Mouse (Mus musculus) megakaryocyte, adult 5-6 weeks (primary cell): ENCODE results near the gene Psapl1. TPM values are rescaled to one million over a fixed set of nuclear protein-coding genes. Genes with fewer than 3 reads are reported as not detected.

ENCODE experiments used
- ATAC-seq: 2 replicates; pipeline ENCODE4 v1.8.0; 2016; ENCODE audit warnings: mild to moderate bottlenecking, inconsistent platforms; ENCODE audit not compliant: poor library complexity, severe bottlenecking
- total RNA-seq, 2 experiments: library from RNA; stranded (forward) in 1 of 2; stranded (reverse) in 1 of 2; fragments of 153-499, 151-499 nt in 1 of 2; fragments of 221-1000, 200-1000 nt in 1 of 2; gene quantifications; 2 replicates each; pipeline versions ENCODE4 v1.2.3 to v1.2.4; 2015 to 2017

Psapl1 gene
- total RNA-seq (2015) (not detected in 2 replicates), total RNA-seq (2017) (not detected in 2 replicates)

DNA sequence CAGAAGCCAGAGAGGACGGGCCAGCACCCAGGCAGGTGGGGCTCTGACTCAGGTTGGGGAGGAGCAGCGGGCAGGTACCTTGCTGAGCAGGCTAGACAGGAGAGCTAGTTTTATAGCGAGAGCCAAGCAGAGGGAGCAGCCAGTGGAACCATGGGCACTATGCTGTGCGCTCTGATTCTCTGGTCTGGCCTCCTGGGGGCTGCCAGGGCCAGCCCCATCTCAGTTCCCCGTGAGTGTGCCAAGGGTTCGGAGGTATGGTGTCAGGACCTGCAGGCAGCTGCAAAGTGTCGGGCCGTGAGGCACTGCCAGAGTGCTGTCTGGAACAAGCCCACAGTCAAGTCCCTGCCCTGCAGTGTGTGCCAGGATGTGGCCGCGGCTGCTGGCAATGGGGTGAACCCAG, at the start of gene Psapl1:
Gene Psapl1 (plus strand): TSS at position 106 of the 400 bp plus-strand sequence.
- no peak for ATAC-seq

DNA sequence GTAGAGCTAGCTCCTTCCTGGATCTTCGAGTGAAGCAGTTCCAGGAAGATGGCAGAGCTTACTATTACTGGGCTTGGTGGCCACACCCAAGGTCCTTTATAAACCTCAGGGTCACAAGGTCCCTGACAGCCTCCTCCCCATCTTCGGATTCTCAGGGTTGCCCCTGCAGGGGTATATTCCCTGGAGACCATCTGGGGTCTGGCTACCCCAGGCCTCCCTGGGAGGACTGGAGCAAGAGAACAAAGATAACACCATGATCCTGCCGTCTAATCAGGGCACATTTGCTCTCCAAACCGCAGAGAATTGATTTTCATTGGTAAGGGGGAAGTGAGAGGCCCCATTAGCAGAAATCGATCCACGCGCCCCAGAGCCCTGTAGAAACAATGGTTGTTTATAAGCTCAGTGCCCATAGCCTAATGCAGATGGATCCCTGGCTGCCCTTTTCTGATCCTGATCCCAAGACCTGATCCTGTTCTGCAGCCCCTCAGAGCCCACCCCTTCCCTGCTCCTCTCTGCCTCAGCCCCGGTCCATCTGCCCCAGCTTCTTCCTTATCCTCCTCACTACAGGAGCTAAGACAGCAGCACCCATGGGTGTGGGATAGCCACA, 48.8 kb upstream of the Psapl1 start:
- no peak for ATAC-seq

DNA sequence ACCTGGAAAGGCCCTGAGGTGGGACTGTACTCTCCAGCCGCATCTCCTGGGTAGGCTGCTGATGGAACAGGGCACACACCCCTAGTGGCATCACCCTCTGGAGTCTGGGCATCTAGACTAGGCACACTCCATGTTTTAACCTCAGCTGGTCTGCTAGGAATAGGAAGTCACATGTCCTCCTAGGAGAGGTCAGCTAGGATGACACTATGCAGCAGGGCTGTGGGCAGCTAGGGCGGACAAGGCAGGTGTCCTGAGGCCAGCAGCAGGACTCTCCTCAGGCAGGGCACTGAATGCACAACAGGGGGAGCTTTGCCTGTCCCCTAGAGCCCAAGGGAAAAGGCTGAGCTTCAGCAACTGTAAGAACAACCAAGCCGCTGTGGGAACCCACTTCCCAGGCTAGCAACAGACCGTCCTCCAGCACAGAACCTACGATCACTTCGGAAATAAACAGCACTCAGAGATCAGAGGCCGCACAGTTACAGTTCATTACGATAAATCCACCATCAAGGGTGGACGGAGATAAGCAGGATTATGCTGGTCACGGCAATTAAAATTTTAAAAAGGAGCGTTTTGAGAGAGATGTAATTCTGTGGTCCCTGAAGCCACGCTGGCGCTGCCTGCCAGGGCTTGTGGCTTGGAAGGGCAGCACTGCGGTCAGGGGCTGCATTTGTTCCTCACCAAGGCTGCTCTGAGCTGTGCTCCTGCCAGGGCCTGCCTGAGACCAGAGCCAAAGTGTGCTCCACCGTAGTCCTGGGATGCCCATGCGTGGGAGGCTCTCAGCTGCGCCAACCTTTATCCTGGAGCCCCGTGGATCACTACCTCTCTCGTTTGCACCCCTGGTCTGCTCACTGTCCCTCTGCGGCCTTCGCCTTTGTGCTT, 38.2 kb upstream of the Psapl1 start:
- ATAC-seq: no peak

DNA sequence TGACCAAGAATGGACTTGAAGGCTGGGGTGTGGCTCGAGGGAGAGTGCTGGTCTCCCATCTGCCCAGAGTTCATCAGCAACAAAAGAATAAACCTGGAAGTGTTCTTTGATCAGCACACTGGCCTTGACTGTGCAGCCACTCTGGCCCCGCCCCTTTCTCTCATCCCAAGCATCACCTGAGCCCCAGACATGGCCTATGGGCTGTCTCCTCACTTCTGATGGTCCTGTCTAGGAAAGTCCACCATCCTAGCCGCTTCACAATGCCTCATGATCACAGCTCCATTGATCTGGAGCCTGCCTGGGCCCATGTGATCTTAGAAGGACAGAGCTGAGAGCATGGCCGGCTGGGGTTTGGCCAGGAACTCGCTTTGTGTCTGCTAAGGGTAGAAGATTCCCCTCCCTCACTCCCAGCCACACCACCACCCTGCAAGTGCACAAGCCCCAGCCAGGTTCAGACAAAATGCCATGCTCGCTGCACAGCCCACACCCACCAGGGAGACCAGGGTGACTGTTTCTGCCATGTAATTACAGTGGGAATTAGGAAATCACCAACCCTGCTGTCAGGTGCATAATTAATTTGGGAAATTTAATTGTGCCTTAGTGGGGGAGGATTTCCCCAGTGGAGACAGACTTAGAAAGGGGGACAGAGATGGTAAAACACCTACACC, 37.3 kb upstream of the Psapl1 start:
- no peak for ATAC-seq

DNA sequence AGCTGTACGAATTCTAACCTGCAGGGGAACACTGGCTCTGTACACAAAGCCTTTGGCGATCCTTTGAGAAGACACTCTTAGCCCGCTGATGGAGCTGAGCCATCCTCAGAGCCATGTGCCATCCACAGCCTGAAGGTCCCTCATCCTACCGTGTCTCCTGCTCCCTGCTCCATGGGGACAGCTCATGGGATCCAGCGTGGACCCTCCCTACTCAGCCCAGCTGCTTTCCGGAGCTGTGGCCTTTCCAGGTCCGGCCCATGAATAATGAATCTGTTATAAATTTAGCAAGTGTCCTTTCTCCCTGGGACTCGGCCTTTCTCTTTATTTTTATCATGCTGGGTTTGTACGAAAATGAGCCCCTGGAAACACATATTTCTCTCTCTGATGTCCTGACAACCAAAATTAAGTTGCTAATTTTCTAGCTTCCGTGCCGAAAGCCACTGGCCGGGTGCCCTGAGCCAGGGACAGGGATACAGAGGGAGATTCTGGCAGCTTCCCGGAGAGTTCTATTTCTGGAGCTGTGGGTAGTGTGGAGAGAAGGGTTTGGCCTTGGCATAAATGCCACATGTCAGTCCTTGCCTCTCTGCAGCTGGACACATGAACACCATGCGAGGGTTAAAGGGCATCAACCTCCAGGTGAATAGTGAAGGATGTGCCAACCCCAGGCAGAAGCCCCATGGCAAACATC, 34.7 kb upstream of the Psapl1 start:
- no peak for ATAC-seq

DNA sequence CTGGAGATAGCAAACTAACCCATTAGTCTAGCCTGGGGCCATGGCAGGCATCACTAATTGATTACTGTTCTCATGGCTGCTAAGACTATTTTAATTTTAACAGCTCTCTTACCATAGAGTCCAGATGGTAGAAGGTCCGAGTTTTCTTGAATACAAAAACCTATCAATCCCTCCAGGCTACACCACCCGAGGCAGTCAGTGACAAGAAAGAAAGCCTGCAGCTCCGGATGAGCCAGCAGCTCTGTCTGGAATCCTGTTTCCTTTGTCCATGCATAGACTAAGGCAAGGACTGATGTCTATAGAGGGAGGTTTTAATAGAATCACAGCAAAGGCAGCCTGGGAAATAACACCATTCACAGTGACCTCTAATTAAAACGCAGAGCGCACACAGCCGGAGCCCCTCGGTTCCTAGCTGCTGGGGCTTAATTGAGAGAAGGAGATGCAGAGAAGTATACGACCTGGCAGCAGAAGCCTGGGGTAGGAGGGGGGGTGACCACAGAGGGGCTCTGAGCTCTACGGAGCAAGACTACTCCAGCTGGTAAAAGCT, 29.2 kb upstream of the Psapl1 start:
- ATAC-seq: no peak

DNA sequence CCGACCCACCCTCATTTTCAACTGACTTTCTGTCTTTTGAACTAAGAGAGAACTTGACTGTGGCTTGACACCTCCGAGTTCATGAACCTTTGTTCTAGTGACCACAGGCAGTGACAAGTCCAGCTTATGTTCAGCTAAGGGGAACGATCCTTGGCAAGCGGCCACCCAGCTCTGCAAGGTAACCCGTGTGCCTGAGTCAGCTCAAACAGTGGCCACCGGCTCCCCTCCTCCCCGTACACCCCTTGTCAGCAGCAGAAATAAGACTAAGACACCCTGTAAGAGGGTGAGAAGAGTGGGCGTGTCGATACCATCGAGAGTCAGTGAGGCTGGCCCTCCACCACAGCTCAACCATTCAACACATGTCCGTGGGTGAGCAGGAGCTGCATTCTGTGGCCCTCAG, 27.4 kb upstream of the Psapl1 start:
- 0 out of 2 replicates have a peak, but pooled peaks have one; percentile 33 for ATAC-seq

DNA sequence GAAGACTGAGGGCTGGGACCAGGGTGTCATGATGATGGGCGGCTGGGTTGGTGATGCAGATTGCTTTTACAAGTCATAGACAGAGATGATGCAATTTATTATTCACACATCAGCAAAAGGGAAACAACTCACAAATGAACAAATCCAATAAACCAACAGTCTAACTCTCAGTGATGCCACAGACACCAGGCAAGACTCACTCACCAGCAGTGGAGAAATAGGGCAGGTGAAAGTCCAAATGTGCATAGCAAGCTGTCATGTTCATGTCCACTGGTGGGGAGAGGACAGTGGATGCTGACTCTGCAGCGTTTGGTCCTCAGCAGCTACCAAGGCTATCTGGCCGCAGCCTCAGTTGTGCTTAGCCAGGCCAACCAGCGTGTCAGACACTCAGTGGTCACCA, 26.9 kb upstream of the Psapl1 start:
- no peak for ATAC-seq

DNA sequence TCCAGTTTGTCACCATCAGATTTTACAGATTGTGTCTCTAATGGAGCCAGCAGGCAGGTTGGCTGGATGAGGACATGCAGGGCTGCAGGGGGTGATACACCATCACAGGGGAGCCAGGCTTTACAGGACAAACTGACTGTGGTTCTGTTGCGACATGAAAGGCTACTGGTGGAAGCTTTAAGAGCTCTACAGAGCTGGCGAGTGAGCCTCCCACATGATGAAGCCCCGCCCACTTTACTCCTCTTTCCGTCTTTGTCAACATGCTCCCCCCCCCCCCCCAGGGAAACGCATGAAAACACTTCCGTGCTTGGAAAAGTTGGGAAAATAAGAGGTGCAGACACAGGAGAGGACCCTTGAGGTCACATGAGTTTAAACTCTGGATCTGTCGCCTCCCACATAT, 25.6 kb upstream of the Psapl1 start:
- ATAC-seq: no peak

DNA sequence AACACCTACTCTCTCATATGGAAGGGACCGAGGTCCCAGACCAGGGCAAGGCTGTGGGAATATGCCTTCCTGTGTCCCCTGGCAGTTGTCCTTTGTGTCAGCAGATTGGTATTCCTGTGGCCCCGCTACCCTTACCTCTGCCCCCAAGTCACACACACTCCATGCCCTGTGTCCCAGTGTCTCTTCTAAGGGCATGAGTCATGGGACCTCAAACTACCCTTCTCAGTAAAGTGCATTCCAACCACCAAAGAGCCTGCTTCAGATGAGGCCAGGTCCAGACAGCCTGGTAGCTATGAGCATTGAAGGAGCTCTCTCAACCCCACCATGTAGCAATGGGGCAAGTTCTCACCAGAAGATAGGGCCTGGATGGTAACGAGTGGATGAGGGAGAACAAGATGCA, 25.0 kb upstream of the Psapl1 start:
- ATAC-seq: no peak

DNA sequence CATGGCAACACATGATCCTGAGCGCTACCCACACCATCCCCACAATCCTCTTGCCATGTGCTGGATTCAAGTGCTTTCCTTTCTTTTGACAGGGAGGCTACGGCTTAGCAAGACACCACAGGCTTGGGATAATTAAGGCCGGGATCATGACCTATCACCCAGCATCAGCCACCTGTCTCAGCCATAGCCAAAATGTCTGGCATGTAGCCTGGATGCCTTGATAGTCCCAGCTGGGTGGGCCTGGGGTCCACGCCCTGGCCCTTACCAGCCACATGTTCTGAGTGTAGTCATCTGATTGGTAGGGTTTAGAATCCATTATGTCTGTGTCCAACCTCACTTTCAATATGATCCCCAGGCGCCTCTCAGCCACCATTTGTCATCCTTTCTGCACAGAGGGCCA, 24.1 kb upstream of the Psapl1 start:
- no peak for ATAC-seq

DNA sequence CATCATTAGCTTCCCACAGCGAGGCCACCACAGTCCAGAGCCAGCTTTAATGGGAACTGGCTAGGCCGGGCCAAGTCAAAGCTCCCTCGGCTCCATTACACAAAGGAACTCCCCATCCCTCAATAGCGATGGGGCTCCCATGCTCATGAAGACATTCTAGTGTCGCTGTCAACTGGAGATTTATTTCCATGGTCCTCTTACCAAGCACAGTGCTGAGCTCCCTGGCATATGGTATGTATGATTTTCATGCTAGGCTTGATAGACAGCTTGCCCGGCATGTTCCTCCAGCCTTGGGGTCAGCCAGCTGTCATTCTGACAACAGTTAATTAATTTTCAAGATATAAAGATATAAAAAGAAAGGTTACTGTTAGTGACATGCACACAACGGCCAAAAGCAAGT, 21.5 kb upstream of the Psapl1 start:
- no peak for ATAC-seq

DNA sequence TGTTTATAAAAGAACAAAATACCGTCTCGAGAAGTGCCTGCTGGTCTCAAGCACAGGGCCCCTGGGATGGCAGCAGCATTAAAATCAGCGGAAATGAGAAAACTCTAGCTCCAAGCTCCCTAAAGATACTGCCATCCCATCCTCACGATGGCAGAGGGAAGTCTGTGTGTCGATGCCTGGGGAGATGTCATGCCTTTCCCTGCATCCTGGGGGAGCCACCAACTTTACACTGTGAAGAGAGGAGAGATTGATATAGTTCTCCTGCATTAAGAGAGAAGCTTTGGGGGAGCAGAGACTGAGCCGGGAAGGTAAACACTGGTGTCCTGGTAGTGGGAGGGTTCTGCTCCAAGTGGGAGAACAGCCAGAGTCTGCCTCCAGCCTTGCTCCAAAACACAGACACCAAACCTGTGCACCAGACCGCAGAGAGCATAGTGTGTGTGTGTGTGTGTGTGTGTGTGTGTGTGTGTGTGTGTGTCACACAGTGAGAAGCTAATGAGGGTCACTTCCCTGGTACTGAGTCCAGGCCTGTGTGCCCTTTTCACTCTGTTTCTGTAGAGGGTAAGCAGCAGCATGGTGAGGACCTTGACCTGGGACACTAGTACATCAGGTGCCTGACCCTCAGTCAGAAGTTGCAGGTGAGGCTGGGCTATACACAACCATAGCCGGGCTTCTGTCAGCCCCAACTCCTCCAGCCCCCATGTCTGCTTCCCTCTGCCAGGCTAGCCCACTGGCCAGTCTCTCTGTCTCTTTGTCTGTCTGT, 17.3 kb upstream of the Psapl1 start:
- no peak for ATAC-seq

DNA sequence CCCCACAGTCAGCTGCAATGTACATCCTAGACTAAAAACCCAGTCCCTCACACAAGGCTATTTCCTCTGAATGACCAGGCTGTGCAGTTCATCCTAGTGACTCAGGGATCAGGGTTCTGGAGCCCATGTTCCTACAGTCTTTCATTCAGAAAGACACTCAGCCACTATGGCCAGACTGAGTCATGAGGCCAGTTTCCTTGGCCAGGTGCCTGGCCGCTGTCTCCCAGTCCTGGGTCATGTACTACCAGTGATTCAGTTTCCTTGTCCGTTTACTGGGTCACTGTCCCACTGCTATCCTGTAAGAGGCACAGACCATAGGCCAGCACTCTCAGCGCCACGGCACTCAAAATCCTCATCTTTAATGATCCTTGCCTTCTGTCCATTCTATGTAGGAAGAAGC, 15.5 kb upstream of the Psapl1 start:
- no peak for ATAC-seq

DNA sequence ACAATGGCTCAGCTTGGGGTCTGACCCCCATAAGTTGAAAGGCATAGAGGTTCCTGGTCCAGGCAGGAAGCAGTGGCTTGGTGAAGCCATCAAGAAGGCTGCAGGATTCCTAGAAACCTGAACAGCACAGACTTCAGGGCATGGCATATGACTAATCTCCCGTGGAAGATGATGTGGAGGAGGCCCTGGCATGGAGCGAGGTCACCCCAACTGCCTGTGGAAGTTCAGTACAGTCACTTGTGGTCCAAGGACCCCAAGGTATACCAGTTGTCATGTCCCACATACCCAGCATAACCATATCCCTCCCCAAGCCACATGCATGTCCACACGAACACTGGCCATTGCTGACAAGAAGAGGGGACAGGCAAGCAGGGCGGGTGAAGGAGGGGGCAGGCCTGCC, 12.5 kb upstream of the Psapl1 start:
- no peak for ATAC-seq

DNA sequence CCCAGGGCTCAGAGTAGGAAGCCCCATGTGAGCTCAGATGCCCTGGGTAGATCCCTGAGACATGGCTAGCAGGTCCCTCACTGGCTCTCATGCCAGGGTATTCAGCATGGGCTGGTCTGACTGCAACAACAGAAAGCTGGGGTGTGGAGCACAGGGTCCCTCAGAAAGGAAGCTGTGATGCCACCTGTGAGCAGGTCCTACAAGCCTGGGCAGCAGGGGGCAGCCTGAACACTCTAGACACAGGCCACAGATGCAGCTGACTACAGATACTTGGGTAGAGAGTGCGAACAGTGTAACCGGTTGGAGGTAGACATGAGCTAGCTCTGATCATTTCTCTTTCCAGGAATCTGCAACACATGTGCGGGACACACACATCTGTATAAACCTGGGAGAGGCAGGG, 11.9 kb upstream of the Psapl1 start:
- ATAC-seq: no peak

DNA sequence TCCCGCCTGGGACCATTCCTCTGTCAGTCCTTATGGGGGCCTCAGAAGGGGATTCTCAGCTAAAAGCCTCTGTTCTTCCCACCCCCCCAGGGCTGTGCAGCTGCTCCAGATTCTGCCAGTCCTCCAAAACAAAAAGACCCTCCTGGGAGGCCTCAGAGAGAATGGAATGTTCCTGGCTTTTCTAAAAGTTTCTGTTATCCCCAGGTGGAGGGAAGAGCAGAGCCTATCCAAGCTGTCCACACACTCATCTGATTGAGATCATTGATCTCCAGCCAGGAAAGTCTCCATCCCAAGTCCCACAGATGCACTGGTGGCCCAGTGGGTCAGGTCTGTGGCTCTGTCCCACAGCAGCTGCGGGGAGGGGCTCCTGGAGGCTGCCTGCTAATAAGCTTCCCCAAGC, 11.1 kb upstream of the Psapl1 start:
- no peak for ATAC-seq

DNA sequence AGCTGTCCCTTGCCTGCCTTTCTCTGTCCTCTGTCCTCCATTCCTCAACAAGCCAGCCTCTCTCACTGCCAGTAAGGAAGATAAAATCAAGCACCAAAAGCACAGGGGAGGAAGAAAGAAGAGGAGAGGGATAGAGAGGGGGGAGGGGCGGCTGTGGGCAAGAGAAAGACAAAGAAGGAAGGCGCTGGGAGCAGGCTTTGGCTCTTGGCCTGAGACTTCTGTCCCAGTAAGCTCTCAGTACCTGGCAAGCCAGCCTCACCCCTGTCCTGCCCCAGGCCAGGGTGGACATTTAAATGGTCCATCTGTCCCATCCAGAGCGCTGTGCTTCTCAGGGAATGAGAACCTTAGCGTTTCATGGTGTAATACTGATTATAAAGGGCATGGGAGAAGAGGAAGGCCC, 9.2 kb upstream of the Psapl1 start:
- no peak for ATAC-seq

DNA sequence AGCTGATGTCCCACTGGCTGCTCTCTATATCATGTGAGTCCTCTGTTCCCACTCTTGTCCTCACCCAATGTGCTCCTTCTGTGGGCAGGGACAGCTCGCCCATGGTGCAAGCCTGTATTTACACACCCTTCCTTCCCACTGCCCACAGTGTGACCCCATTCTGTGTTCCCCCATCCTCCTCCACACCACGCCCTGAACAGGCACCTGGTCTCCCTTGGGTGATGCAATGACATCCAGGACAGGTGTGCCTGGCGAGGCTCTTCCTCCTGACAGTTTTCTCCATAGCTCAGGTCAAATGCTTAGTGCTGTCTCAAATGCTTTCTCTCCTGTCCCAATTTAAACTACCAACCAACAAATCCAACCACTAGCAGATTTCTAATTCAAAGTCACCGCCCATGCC, 8.4 kb upstream of the Psapl1 start:
- no peak for ATAC-seq

DNA sequence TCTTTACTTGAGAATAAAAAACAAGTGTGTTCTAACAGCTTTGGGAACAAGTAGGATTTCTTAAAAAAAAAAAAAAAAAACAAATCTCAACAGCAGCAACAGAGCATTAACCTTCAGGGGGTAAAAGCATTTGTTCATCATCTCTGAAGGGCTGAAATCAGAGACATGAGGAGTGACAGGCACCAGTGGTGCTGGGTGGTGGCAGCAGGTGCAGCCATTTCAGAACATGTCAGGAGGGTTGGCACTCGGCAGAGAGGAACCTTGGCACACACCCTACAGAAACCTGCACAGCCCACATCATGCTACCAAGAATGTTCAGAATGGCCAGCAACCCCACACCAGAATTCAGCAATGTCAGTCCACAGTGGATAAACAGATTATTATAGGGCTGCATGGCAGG, 4.3 kb upstream of the Psapl1 start:
- ATAC-seq: no peak
